Mouse (Mus musculus): ENCODE results near the gene Nectin3. TPM values are rescaled to one million over a fixed set of nuclear protein-coding genes. Genes with fewer than 3 reads are reported as not detected.

The Nectin3 gene
- polyA plus RNA-seq (2012; rRNA removed) = 0.41 and 0.55 TPM in 2 replicates

DNA sequence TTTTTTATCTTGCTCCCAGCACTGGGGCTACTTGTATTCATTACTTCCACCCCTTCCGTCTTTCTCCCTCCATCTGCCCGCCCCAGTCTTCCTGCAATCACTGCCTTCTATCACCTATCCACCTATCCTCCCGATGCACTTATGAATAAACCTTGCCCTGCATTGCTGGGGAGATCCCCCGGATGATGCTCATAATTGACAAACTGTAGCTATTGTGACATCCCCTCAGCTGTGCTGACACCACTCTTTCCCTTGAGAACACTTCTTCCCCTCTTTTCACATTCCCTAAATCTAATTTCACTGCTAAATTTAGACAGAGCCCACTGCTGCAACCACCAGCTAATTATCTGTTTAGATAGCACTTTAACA, at the start of gene Nectin3:
Nectin3 (minus strand) TSS at position 105 of the 369 bp plus-strand sequence.
- Histone ChIP-seq H3K4me3 (ENCODE audit: extremely low read depth, insufficient read depth, insufficient read length) (peak within 1 kb of the TSS; percentile 57), H3K27me3 (ENCODE audit: control insufficient read depth, insufficient read depth, low read length) (peaks cover 16% of the 10 kb centered on the region), H3K4me1 (ENCODE audit: control insufficient read depth, insufficient read depth, insufficient read length) (peaks cover 5% of the 10 kb centered on the region), H3K27ac (ENCODE audit: insufficient read depth, low read length) (no peak within 1 kb of the TSS), H3K36me3 (ENCODE audit: control insufficient read depth, insufficient read depth, low read length) (no peaks in the 10 kb centered on the region)
- WGBS = 17% methylated on average over 4 of the region's 4 CpGs
- DNase-seq (ENCODE audit: low read depth in 1 of 2, low spot score in 2 of 2) = no peak
- TF ChIP-seq POLR2A (IDR thresholded peaks at IDR 0.05; ENCODE audit: low read depth, low read length) (no peak), CTCF (IDR thresholded peaks at IDR 0.05; ENCODE audit: extremely low read depth, insufficient read depth, insufficient read length, insufficient replicate concordance) (no peak)

- Histone ChIP-seq H3K27ac (ENCODE audit: insufficient read depth, low read length) (no peak overlapping the region), H3K36me3 (ENCODE audit: control insufficient read depth, insufficient read depth, low read length) (no peaks in the 10 kb centered on the region), H3K27me3 (ENCODE audit: control insufficient read depth, insufficient read depth, low read length) (no peaks in the 10 kb centered on the region), H3K4me1 (ENCODE audit: control insufficient read depth, insufficient read depth, insufficient read length) (no peaks in the 10 kb centered on the region), H3K4me3 (ENCODE audit: extremely low read depth, insufficient read depth, insufficient read length) (no peak overlapping the region)
- 88% methylated on average over 3 of the region's 3 CpGs for WGBS
- TF ChIP-seq POLR2A (IDR thresholded peaks at IDR 0.05; ENCODE audit: low read depth, low read length) (no peak), CTCF (IDR thresholded peaks at IDR 0.05; ENCODE audit: extremely low read depth, insufficient read depth, insufficient read length, insufficient replicate concordance) (no peak)
- no peak for DNase-seq (ENCODE audit: low read depth in 1 of 2, low spot score in 2 of 2)
Observed at GRCm38 (mm10) chr16:46538092-46538491, 39.8 kb upstream of the Nectin3 start.

DNA sequence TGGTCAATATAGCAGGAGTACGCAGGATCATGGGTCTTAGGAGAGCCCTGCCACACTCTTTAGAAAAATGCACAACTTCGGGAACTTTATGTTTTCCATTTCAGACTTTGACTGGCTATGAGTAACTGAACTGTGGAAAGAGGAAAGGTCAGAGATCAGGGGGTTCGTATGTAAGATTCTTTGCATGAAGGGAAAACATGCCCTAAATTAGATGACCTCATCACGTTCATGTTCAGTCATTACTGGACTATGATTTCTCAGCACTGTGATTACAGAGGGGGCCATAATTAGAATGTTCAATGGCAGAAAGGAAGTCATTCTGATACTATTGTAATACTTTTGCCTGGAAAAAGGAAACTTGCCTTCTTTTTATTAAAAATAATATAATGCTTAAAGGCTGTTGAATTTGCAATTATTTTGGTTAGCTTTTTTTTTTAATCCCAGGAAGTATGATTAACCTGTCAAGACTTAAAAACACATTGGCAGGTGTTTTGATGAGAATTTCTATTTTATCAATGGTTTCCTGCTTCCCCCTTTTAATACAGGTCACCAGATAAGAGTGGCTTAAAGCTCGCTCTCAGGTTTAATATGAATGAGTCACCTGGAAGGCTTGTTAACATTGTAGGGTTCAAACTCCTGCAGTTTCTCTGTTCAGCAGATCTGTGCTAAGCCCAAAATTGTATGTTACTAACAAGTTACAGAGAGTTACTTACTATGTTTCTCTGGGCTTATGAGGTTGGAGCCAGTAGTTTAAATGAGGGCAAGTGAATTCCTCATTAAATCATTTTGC, 34.3 kb upstream of the Nectin3 start:
- Histone ChIP-seq H3K4me3 (ENCODE audit: extremely low read depth, insufficient read depth, insufficient read length) (no peak overlapping the region), H3K36me3 (ENCODE audit: control insufficient read depth, insufficient read depth, low read length) (no peaks in the 10 kb centered on the region), H3K27ac (ENCODE audit: insufficient read depth, low read length) (no peak overlapping the region), H3K27me3 (ENCODE audit: control insufficient read depth, insufficient read depth, low read length) (no peaks in the 10 kb centered on the region), H3K4me1 (ENCODE audit: control insufficient read depth, insufficient read depth, insufficient read length) (no peaks in the 10 kb centered on the region)
- no peak for TF ChIP-seq POLR2A (IDR thresholded peaks at IDR 0.05; ENCODE audit: low read depth, low read length)
- no peak for TF ChIP-seq CTCF (IDR thresholded peaks at IDR 0.05; ENCODE audit: extremely low read depth, insufficient read depth, insufficient read length, insufficient replicate concordance)
- WGBS = 85% methylated on average over 5 of the region's 5 CpGs
- no peak for DNase-seq (ENCODE audit: low read depth in 1 of 2, low spot score in 2 of 2)

GRCm38 (mm10) chr16:46531023-46531422, 32.7 kb upstream of the Nectin3 start:
- whole genome bisulfite sequencing = 71% methylated on average over 3 of the region's 3 CpGs
- Histone ChIP-seq H3K27me3 (ENCODE audit: control insufficient read depth, insufficient read depth, low read length) (no peaks in the 10 kb centered on the region), H3K27ac (ENCODE audit: insufficient read depth, low read length) (no peak overlapping the region), H3K36me3 (ENCODE audit: control insufficient read depth, insufficient read depth, low read length) (no peaks in the 10 kb centered on the region), H3K4me3 (ENCODE audit: extremely low read depth, insufficient read depth, insufficient read length) (no peak overlapping the region), H3K4me1 (ENCODE audit: control insufficient read depth, insufficient read depth, insufficient read length) (no peaks in the 10 kb centered on the region)
- TF ChIP-seq CTCF (IDR thresholded peaks at IDR 0.05; ENCODE audit: extremely low read depth, insufficient read depth, insufficient read length, insufficient replicate concordance) (no peak), POLR2A (IDR thresholded peaks at IDR 0.05; ENCODE audit: low read depth, low read length) (no peak)
- no peak for DNase-seq (ENCODE audit: low read depth in 1 of 2, low spot score in 2 of 2)

- no peak overlapping the region for H3K27ac ChIP-seq (ENCODE audit: insufficient read depth, low read length)
- H3K4me1 ChIP-seq (ENCODE audit: control insufficient read depth, insufficient read depth, insufficient read length) = no peaks in the 10 kb centered on the region
- H3K36me3 ChIP-seq (ENCODE audit: control insufficient read depth, insufficient read depth, low read length) = no peaks in the 10 kb centered on the region
- TF ChIP-seq CTCF (IDR thresholded peaks at IDR 0.05; ENCODE audit: extremely low read depth, insufficient read depth, insufficient read length, insufficient replicate concordance) (no peak), POLR2A (IDR thresholded peaks at IDR 0.05; ENCODE audit: low read depth, low read length) (no peak)
- DNase-seq (ENCODE audit: low read depth in 1 of 2, low spot score in 2 of 2) = no peak
- H3K4me3 ChIP-seq (ENCODE audit: extremely low read depth, insufficient read depth, insufficient read length) = no peak overlapping the region
- H3K27me3 ChIP-seq (ENCODE audit: control insufficient read depth, insufficient read depth, low read length) = no peaks in the 10 kb centered on the region
- WGBS = 84% methylated on average over 5 of the region's 5 CpGs
Observed at GRCm38 (mm10) chr16:46520885-46521417, 22.6 kb upstream of the Nectin3 start.

DNA sequence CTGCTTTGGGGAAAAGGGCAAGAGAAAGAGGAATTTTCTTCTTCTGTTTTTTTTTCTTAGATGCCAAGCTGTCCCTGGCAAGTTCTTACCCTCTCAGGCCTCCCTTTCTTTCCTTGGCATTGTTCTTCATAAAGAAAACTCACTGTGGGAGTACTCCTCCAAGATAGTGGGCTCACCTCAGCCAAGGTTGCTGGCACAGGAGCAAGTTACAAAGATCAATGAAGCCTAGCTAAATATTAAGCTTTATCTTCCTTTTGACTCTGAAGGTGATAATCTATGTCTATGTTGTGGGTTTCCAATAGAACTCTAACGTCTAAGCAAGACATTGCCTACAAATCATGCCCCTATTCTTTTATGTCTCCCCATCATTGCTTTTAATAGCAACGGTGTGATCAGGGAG, 21.3 kb upstream of the Nectin3 start:
- no peak for DNase-seq (ENCODE audit: low read depth in 1 of 2, low spot score in 2 of 2)
- Histone ChIP-seq H3K36me3 (ENCODE audit: control insufficient read depth, insufficient read depth, low read length) (no peaks in the 10 kb centered on the region), H3K4me1 (ENCODE audit: control insufficient read depth, insufficient read depth, insufficient read length) (no peaks in the 10 kb centered on the region), H3K27me3 (ENCODE audit: control insufficient read depth, insufficient read depth, low read length) (no peaks in the 10 kb centered on the region), H3K27ac (ENCODE audit: insufficient read depth, low read length) (no peak overlapping the region), H3K4me3 (ENCODE audit: extremely low read depth, insufficient read depth, insufficient read length) (no peak overlapping the region)
- TF ChIP-seq POLR2A (IDR thresholded peaks at IDR 0.05; ENCODE audit: low read depth, low read length) = no peak
- TF ChIP-seq CTCF (IDR thresholded peaks at IDR 0.05; ENCODE audit: extremely low read depth, insufficient read depth, insufficient read length, insufficient replicate concordance) = no peak
- 88% methylated on average over 2 of the region's 2 CpGs for WGBS

DNA sequence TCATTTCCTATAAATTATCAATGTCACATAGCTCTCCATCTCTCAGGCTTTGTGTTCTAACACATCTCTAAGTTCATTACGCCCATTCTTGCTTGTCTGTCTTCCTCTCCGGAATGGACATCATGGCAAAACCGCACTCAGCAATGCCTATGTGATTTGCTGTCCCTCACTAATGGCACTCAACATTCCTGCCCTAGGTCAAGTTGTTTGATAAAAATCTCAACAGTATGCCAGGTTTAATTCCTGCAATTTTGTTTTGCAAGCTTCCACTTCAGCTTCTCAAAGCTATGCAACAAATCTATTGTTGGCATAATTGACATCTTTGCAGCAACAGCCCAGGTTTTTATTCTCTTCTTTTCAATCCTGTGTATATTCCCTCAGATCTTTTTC, 9.6 kb upstream of the Nectin3 start:
- Histone ChIP-seq H3K4me3 (ENCODE audit: extremely low read depth, insufficient read depth, insufficient read length) (no peak overlapping the region), H3K4me1 (ENCODE audit: control insufficient read depth, insufficient read depth, insufficient read length) (no peaks in the 10 kb centered on the region), H3K27me3 (ENCODE audit: control insufficient read depth, insufficient read depth, low read length) (no peaks in the 10 kb centered on the region), H3K36me3 (ENCODE audit: control insufficient read depth, insufficient read depth, low read length) (no peaks in the 10 kb centered on the region), H3K27ac (ENCODE audit: insufficient read depth, low read length) (no peak overlapping the region)
- WGBS = 85% methylated on average over 3 of the region's 3 CpGs
- TF ChIP-seq POLR2A (IDR thresholded peaks at IDR 0.05; ENCODE audit: low read depth, low read length) (no peak), CTCF (IDR thresholded peaks at IDR 0.05; ENCODE audit: extremely low read depth, insufficient read depth, insufficient read length, insufficient replicate concordance) (no peak)
- DNase-seq (ENCODE audit: low read depth in 1 of 2, low spot score in 2 of 2) = no peak

Data from spleen, adult 2 months (tissue).